ENCODE assay signal across 8 mouse cellular contexts in the genomic region with DNA sequence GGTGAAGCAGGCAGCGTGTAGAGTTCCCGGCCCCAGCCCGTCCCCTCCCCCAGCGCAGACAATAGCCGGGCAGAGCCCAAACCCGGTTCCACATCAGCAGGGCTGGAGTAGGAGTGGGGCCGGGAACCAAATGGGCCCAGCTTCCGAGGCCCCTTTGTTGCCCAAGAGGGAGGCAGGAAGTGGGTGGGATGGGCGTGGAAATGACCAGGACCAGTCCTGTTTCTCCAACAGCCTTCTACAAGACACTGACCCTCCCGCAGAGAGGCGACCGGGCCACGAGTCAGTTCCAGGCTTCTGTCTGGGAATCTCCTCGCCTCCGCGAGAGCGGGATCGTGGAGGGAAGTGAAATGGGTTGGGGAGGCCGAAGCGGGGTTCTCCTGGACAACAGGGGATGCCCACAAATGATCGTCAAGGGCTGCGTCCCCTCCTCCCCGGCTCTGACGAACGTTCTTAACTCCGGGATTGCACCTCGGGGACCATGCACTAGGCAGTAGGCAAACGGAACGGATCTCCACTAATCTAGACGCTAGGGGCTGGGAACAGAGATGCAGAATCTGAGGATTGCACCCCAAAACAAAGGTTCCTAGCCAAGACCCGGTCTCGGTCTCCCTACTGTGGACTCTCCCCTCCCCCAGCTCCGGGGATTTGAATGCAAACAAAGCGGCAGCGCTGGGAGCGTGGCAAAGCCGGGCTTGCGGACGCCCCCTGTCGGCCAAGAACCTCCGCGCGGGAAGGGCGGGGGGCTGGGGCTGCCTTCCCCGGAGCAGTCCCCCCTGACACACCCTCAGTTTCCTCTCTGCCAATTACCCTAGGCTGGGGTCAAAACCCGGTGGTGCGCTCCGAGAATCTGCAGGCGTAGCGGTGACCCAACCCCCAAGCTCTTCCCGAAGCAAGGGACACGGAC. TPM values are rescaled to one million over a fixed set of nuclear protein-coding genes. Genes with fewer than 3 reads are reported as not detected.
DNase-seq lines count a peak whose midpoint lies in the region; ATAC-seq and TF ChIP-seq lines count a peak whose summit lies in the region.

No protein-coding gene starts in this region.

- peaks cover 23% of the 10 kb centered on the region for H3K4me1 ChIP-seq in hindbrain, postnatal 0 days (ENCODE audit: insufficient read depth, low read length)

- POLR2A ChIA-PET in Patski (lab: Charles Lee) = interaction anchor here (0.7 to 2.3 kb wide), 8 partner anchors 9 to 152 kb away, joined by 3 to 5 read pairs (median 4); partner anchors contain the start of gene Ankrd39

- H3K79me2 ChIP-seq in macrophage (ENCODE audit: inconsistent target) = no peaks in the 10 kb centered on the region

- under 1% methylated on average over 52 of the region's 52 CpGs for WGBS in hindbrain, postnatal 0 days
- WGBS in macrophage (ENCODE audit: missing documents) = under 1% methylated on average over 52 of the region's 52 CpGs

- peaks cover 14% of the 10 kb centered on the region for H3K36me3 ChIP-seq in hindbrain, postnatal 0 days (ENCODE audit: insufficient read depth, low read length)
- peaks cover 16% of the 10 kb centered on the region; the same call in 1 of the 2 replicates for H3K36me3 ChIP-seq in macrophage (ENCODE audit: inconsistent target)

- H3K4me3 ChIP-seq in gastrocnemius, adult 2 months = peak overlapping the region; percentile 91
- peak overlapping the region; percentile 84 for H3K4me3 ChIP-seq in hindbrain, postnatal 0 days (ENCODE audit: low read length)
- peak overlapping the region; percentile 92 for H3K4me3 ChIP-seq in left cerebral cortex, adult 2 months
- H3K4me3 ChIP-seq in macrophage (ENCODE audit: inconsistent target) = peak overlapping the region; percentile 67

- ATAC-seq in Patski = peak; percentile 57
- peak; percentile 86 for ATAC-seq in hindbrain, postnatal 0 days

- CTCF ChIA-PET in Patski (lab: Charles Lee) = interaction anchor here (0.9 to 2.5 kb wide), 9 partner anchors 10 to 142 kb away, joined by 3 to 13 read pairs (median 3); partner anchors contain the start of gene Ankrd39

- H3K27ac ChIP-seq in gastrocnemius, adult 2 months = peak overlapping the region; percentile 97
- peak overlapping the region; percentile 98 for H3K27ac ChIP-seq in hindbrain, postnatal 0 days
- peak overlapping the region; percentile 95 for H3K27ac ChIP-seq in left cerebral cortex, adult 2 months
- peak overlapping the region; percentile 81 for H3K27ac ChIP-seq in macrophage

- H3K4me2 ChIP-seq in hindbrain, postnatal 0 days (ENCODE audit: low read depth, low read length) = peak overlapping the region; percentile 73

- peak overlapping the region; percentile 98 for H3K9ac ChIP-seq in hindbrain, postnatal 0 days (replicated peaks; ENCODE audit: low read length)

- in situ Hi-C loops in Patski (cut with MboI; ENCODE audit: low pct_unique_long_range_greater_than_20kb) = loop anchor here (5.0 kb wide), 2 partner anchors 75 to 135 kb away; partner anchors contain the start of gene Cox5b

- peak; percentile 63 for DNase-seq in Patski (ENCODE audit: low read depth, low spot score)
- DNase-seq in cerebellum, postnatal 25 days = peak; percentile 96 to 98
- DNase-seq in gastrocnemius, adult 2 months = peak; percentile 93
- peak; percentile 96 for DNase-seq in hindbrain, postnatal 0 days (ENCODE audit: low spot score)
- peak; percentile 90 to 95 for DNase-seq in left cerebral cortex, adult 2 months (ENCODE audit: extremely low spot score in 1 of 2, low spot score in 2 of 2)
- peak; percentile 92 for DNase-seq in right cerebral cortex, adult 2 months (ENCODE audit: low spot score in 2 of 2)
- peak; percentile 86 for DNase-seq in urinary bladder, postnatal 10 days (ENCODE audit: low spot score)

- H3K27me3 ChIP-seq in Patski = no peaks in the 10 kb centered on the region
- no peaks in the 10 kb centered on the region for H3K27me3 ChIP-seq in hindbrain, postnatal 0 days (ENCODE audit: insufficient read depth, low read length)

- intact Hi-C loops in gastrocnemius, adult 2 months (cut with DNase I) = no loop called here
- intact Hi-C loops in left cerebral cortex, adult 2 months (cut with DNase I) = no loop called here

- H3K9me3 ChIP-seq in hindbrain, postnatal 0 days (ENCODE audit: low read length) = no peaks in the 10 kb centered on the region

- no peak for TF ChIP-seq CTCF in Patski (IDR thresholded peaks at IDR 0.05)
- peak; percentile 99; the same call in 1 of the 2 replicates for TF ChIP-seq CTCF in gastrocnemius, adult 2 months (IDR thresholded peaks at IDR 0.05)
- TF ChIP-seq CTCF in hindbrain, postnatal 0 days (IDR thresholded peaks at IDR 0.05; ENCODE audit: low read depth) = peak; percentile 91
- TF ChIP-seq CTCF in left cerebral cortex, adult 2 months (IDR thresholded peaks at IDR 0.05) = peak; percentile 97

RNA-seq across cellular contexts. Expression of gene Sema4c, which starts 1.3 kb away (rescaled TPM):
- polyA plus RNA-seq in Patski (2021) (20.4 TPM), macrophage (2018) (1.1 to 9.2 TPM (median 3.1 TPM) in 3 replicates)
- total RNA-seq in gastrocnemius, adult 2 months (2021) = 10 to 100 TPM in 1 of 2 experiments, 1 to 10 TPM in 1; 6.8 to 10.0 TPM
- 32.3 and 40.5 TPM in 2 replicates for total RNA-seq in hindbrain, postnatal 0 days (2014; rRNA removed)
- 14.4 and 14.7 TPM in 2 replicates for polyA plus RNA-seq in hindbrain, postnatal 0 days (2015; fragmentation: Nextera tagmentation; extraction: Ambion mirVana)
- 10 to 100 TPM; 17.7 to 18.4 TPM for total RNA-seq in left cerebral cortex, adult 2 months (2021)
- 100 to 1,000 TPM in 2 of 26 experiments, 10 to 100 TPM in 24; 10.2 to 415 (median 29.1) TPM for total RNA-seq in macrophage (2018; cell fraction: chromatin; rRNA removed)
- total RNA-seq in macrophage (2018; cell fraction: cytosol; rRNA removed) = 10 to 100 TPM in 6 of 26 experiments, 1 to 10 TPM in 20; 2.2 to 85.8 (median 5.8) TPM
- total RNA-seq in macrophage (2018; cell fraction: nucleus; rRNA removed) = 100 to 1,000 TPM in 2 of 26 experiments, 10 to 100 TPM in 22, 1 to 10 TPM in 2; 6.1 to 367 (median 16.3) TPM

RNA-seq across cellular contexts. Expression of gene Ankrd39, which starts 9.6 kb away (rescaled TPM):
- polyA plus RNA-seq in Patski (2021) (11.5 TPM), macrophage (2018) (1.6 to 6.1 TPM (median 5.0 TPM) in 3 replicates)
- 1 to 10 TPM; 7.2 to 9.3 TPM for total RNA-seq in gastrocnemius, adult 2 months (2021)
- total RNA-seq in hindbrain, postnatal 0 days (2014; rRNA removed) = 38.1 and 55.1 TPM in 2 replicates
- 30.8 and 32.5 TPM in 2 replicates for polyA plus RNA-seq in hindbrain, postnatal 0 days (2015; fragmentation: Nextera tagmentation; extraction: Ambion mirVana)
- total RNA-seq in left cerebral cortex, adult 2 months (2021) = 10 to 100 TPM; 12.0 to 14.8 TPM
- 10 to 100 TPM in 17 of 26 experiments, 1 to 10 TPM in 9; 4.8 to 33.0 (median 16.0) TPM for total RNA-seq in macrophage (2018; cell fraction: chromatin; rRNA removed)
- 1 to 10 TPM; 2.1 to 5.6 (median 2.9) TPM for total RNA-seq in macrophage (2018; cell fraction: cytosol; rRNA removed)
- 10 to 100 TPM in 18 of 26 experiments, 1 to 10 TPM in 8; 3.6 to 25.4 (median 13.5) TPM for total RNA-seq in macrophage (2018; cell fraction: nucleus; rRNA removed)

RNA-seq across cellular contexts. Expression of gene Gm42417, which starts 17.6 kb away (rescaled TPM):
- polyA plus RNA-seq in Patski (2021) (0.68 TPM), macrophage (2018) (0.11 TPM in 1 of 3 replicates, not detected in the others)
- total RNA-seq in gastrocnemius, adult 2 months (2021) = 1,000 to 10,000 TPM in 1 of 2 experiments, 100 to 1,000 TPM in 1; 819 to 1,877 TPM
- total RNA-seq in hindbrain, postnatal 0 days (2014; rRNA removed) = not detected in 2 replicates
- polyA plus RNA-seq in hindbrain, postnatal 0 days (2015; fragmentation: Nextera tagmentation; extraction: Ambion mirVana) = not detected in 2 replicates
- total RNA-seq in left cerebral cortex, adult 2 months (2021) = not detected
- 1 to 10 TPM in 5 of 26 experiments, under 1 TPM in 4, not detected in 17; 0.51 to 3.4 (median 1.0) TPM for total RNA-seq in macrophage (2018; cell fraction: chromatin; rRNA removed)
- under 1 TPM in 9 of 26 experiments, not detected in 17; 0.05 to 0.34 (median 0.19) TPM for total RNA-seq in macrophage (2018; cell fraction: cytosol; rRNA removed)
- total RNA-seq in macrophage (2018; cell fraction: nucleus; rRNA removed) = 1 to 10 TPM in 3 of 26 experiments, under 1 TPM in 1, not detected in 22; 0.59 to 1.6 (median 1.3) TPM

RNA-seq across cellular contexts. Expression of gene Ankrd23, which starts 20.1 kb away (rescaled TPM):
- polyA plus RNA-seq in Patski (2021) (8.2 TPM), macrophage (2018) (1.3 to 4.4 TPM (median 1.6 TPM) in 3 replicates)
- total RNA-seq in gastrocnemius, adult 2 months (2021) = 1,000 to 10,000 TPM; 1,971 to 4,216 TPM
- 8.1 and 11.5 TPM in 2 replicates for total RNA-seq in hindbrain, postnatal 0 days (2014; rRNA removed)
- polyA plus RNA-seq in hindbrain, postnatal 0 days (2015; fragmentation: Nextera tagmentation; extraction: Ambion mirVana) = 11.2 and 12.7 TPM in 2 replicates
- 1 to 10 TPM; 5.0 to 8.1 TPM for total RNA-seq in left cerebral cortex, adult 2 months (2021)
- total RNA-seq in macrophage (2018; cell fraction: chromatin; rRNA removed) = 10 to 100 TPM; 11.4 to 52.4 (median 31.3) TPM
- total RNA-seq in macrophage (2018; cell fraction: cytosol; rRNA removed) = 1 to 10 TPM in 6 of 26 experiments, under 1 TPM in 17, not detected in 3; 0.10 to 1.9 (median 0.41) TPM
- 10 to 100 TPM in 15 of 26 experiments, 1 to 10 TPM in 11; 1.0 to 32.8 (median 12.9) TPM for total RNA-seq in macrophage (2018; cell fraction: nucleus; rRNA removed)

RNA-seq across cellular contexts. Expression of gene Cnnm3, which starts 45.1 kb away (rescaled TPM):
- polyA plus RNA-seq in Patski (2021) (19.2 TPM), macrophage (2018) (6.7 to 14.7 TPM (median 6.8 TPM) in 3 replicates)
- total RNA-seq in gastrocnemius, adult 2 months (2021) = 10 to 100 TPM in 1 of 2 experiments, 1 to 10 TPM in 1; 9.7 to 12.0 TPM
- 28.4 and 35.9 TPM in 2 replicates for total RNA-seq in hindbrain, postnatal 0 days (2014; rRNA removed)
- polyA plus RNA-seq in hindbrain, postnatal 0 days (2015; fragmentation: Nextera tagmentation; extraction: Ambion mirVana) = 5.2 and 5.4 TPM in 2 replicates
- total RNA-seq in left cerebral cortex, adult 2 months (2021) = 10 to 100 TPM; 29.8 to 34.9 TPM
- total RNA-seq in macrophage (2018; cell fraction: chromatin; rRNA removed) = 10 to 100 TPM in 16 of 26 experiments, 1 to 10 TPM in 10; 2.7 to 42.7 (median 14.5) TPM
- 10 to 100 TPM in 11 of 26 experiments, 1 to 10 TPM in 15; 4.3 to 23.0 (median 9.2) TPM for total RNA-seq in macrophage (2018; cell fraction: cytosol; rRNA removed)
- total RNA-seq in macrophage (2018; cell fraction: nucleus; rRNA removed) = 10 to 100 TPM in 23 of 26 experiments, 1 to 10 TPM in 3; 8.2 to 41.7 (median 17.7) TPM

Comparison
In these comparisons a context has a peak if more than half of its experiments do, and no peak if none do; other contexts are left out.
1. Peak in every context shown above with its lines: DNase-seq, ATAC-seq, H3K4me3 ChIP-seq and H3K27ac ChIP-seq.
2. RNA of gene Gm42417, which starts 17.6 kb away (total RNA-seq): 819 to 1,877 TPM in gastrocnemius, adult 2 months; not detected in hindbrain, postnatal 0 days and not detected in left cerebral cortex, adult 2 months; every median in the first group is over 100 times any median in the second.